Mouse (Mus musculus) lung, postnatal 0 days (tissue): Measurements from ENCODE around the gene Mapk8.

ENCODE experiments used
- CTCF ChIP-seq: IDR thresholded peaks from 2 replicates; pipeline ENCODE4 v1.5.1; 2016; ENCODE audit warnings: antibody characterized with exemption, mild to moderate bottlenecking
- EP300 ChIP-seq: IDR thresholded peaks from 2 replicates; pipeline ENCODE4 v1.6.1; 2016; ENCODE audit warnings: antibody characterized with exemption, mild to moderate bottlenecking, control low read depth

- no peak for TF ChIP-seq CTCF
- TF ChIP-seq EP300, result no peak
Measured at GRCm38 (mm10) chr14:33445962-33446361, 996 bp downstream of the Mapk8 start.
